Mouse (Mus musculus): ENCODE measurements around the gene Zkscan4.

GRCm38 (mm10) chr13:21441207-21441572 is 37.5 kb upstream of the Zkscan4 start:
- TF ChIP-seq CTCF (conservative IDR thresholded peaks at IDR 0.05; ENCODE audit: insufficient read depth, insufficient read length, low read depth, low read length) = no peak
- no peak for TF ChIP-seq POLR2A (IDR thresholded peaks at IDR 0.05; ENCODE audit: low read depth, low read length)

All from kidney, adult 2 months (tissue).